In genomic region chr5:130310077-130310476, GRCm38 (mm10) we compare ENCODE assay signal across 1 mouse cellular context.
TF ChIP-seq lines count a peak whose summit lies in the region.

No protein-coding gene starts in this region.

TF ChIP-seq in MEL, 35 proteins besides CTCF, POLR2A, EP300 and RAD21:
- TF ChIP-seq KAT2A (conservative IDR thresholded peaks at IDR 0.05; ENCODE audit: low read depth, low read length) (no peak), RCOR1 (IDR thresholded peaks at IDR 0.05; ENCODE audit: low read depth, low read length) (no peak), POLR2AphosphoS5 (IDR thresholded peaks at IDR 0.05; ENCODE audit: borderline replicate concordance, low read depth, low read length) (no peak), CHD1 (IDR thresholded peaks at IDR 0.05; ENCODE audit: low read depth, low read length) (no peak)
